Mouse (Mus musculus) central nervous system, embryonic 14 days (tissue): ENCODE measurements around the gene Gm17577. TPM values are rescaled to one million over a fixed set of nuclear protein-coding genes. Genes with fewer than 3 reads are reported as not detected.

Experiments used
- polyA plus RNA-seq: library from polyadenylated mRNA; depleted of rRNA; stranded (reverse); fragments of >200 nt; gene quantifications from 2 replicates; pipeline ENCODE4 v1.2.3, GENCODE M21; 2012; rRNA removed

The Gm17577 gene
- not detected in 2 replicates for polyA plus RNA-seq

GRCm38 (mm10) chrX:123246807-123247206 is at the start of gene Gm17577:
Gene Gm17577, minus strand, starts transcription at chrX:123246907.

GRCm38 (mm10) chrX:123222381-123222780 is 24.3 kb downstream of the Gm17577 start, which contains the start of gene Srsx:
Gene Srsx, minus strand, starts transcription at chrX:123222481.

Other genes starting within 250 kb of the Gm17577 start
- not detected in 2 replicates for gene Gm17521, start 217.2 kb downstream of the Gm17577 start, polyA plus RNA-seq
- gene Cldn34c1, start 143.4 kb downstream of the Gm17577 start, polyA plus RNA-seq = 24.4 and 26.9 TPM in 2 replicates
- gene Srsx, start 24.4 kb downstream of the Gm17577 start, polyA plus RNA-seq = not detected in 2 replicates